Comparison of ENCODE assay signal across 10 mouse cellular contexts in the genomic region with DNA sequence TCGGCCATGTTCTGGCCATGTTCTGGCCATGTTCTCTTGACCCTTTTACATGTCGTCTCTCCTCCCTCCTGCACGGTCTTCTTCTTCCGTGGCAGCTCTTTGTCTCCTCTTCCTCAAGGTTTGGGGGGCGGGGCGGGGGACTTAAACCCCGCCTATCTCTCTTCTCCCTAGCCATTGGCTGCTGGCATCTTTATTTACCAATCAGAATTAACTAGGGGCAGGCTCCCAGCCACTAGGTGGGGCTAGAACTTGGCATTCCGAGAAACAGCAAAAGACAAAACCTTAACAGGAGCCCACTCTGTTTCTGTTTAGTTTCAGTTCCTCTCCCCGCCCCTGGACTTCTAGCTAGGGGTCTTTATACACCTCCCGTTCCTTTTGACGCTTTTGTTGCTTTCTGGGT.
A peak's percentile ranks its signal among the peaks of the same experiment; 100 is the strongest.
DNase-seq lines count a peak whose midpoint lies in the region.
"Had no signal": no experiment of that assay in that cellular context is flagged by ENCODE, and none has a peak within 500 bp of the region (broad histone marks: within the 10 kb centered on the region; RNA-seq: fewer than 3 reads in every experiment).

No protein-coding gene starts in this region.

- no peaks in the 10 kb centered on the region for H3K36me3 ChIP-seq in splenic B cell, adult 2 months (ENCODE audit: control insufficient read depth, insufficient read depth, low read length, poor library complexity, severe bottlenecking)
- H3K36me3 ChIP-seq: heart, embryonic 10.5 days; kidney, embryonic 15.5 days; lung, embryonic 15.5 days had no signal

- H3K27me3 ChIP-seq in splenic B cell, adult 2 months (ENCODE audit: control insufficient read depth, insufficient read depth, low read length, poor library complexity, severe bottlenecking), result no peaks in the 10 kb centered on the region
- H3K27me3 ChIP-seq: lung, embryonic 15.5 days had no signal

- peak; percentile 21 for DNase-seq in lung, postnatal 36 days
- DNase-seq in lung, adult 18-20 months, result no peak
- DNase-seq in ES-CJ7 (ENCODE audit: low read depth, low spot score) (peak; percentile 92), ZHBTc4 (ENCODE audit: low read depth, low spot score) (peak; percentile 97)
- peak; percentile 36 for DNase-seq in splenic B cell, adult 2 months (ENCODE audit: low read depth, low spot score)
- DNase-seq in heart, adult 11 months, result no peak
- no peak for DNase-seq in embryo, embryonic 11 days

Comparison
In these comparisons a context has a peak if more than half of its experiments do, and no peak if none do; other contexts are left out.
1. DNase-seq: peak in lung, postnatal 36 days (single experiment), ES-CJ7 (single experiment), ZHBTc4 (single experiment) and splenic B cell, adult 2 months (single experiment); none in lung, adult 18-20 months (0 of 2), heart, adult 11 months (single experiment) and embryo, embryonic 11 days (single experiment).